Mouse (Mus musculus) stomach, embryonic 16.5 days (tissue): Measurements from ENCODE around the gene Ctsw. TPM values are rescaled to one million over a fixed set of nuclear protein-coding genes. Genes with fewer than 3 reads are reported as not detected.

Experiments used
- ATAC-seq: fragments of 200-750 bp; cut with Nextera tagmentation; 2 replicates; pipeline ENCODE4 v1.8.0; 2017; ENCODE audit warnings: moderate number of reproducible peaks, moderate TSS enrichment; ENCODE audit not compliant: insufficient read depth, low FRiP score
- H3K27ac ChIP-seq: fragments of 300-500 bp; sonication (generic); 2 replicates; pipeline ENCODE4 v1.5.1; 2014; ENCODE audit warnings: low read length
- H3K27me3 ChIP-seq: fragments of 300-500 bp; sonication (generic); 2 replicates; pipeline ENCODE4 v1.6.1; 2014; ENCODE audit warnings: low read length, control low read depth, mixed read lengths; ENCODE audit not compliant: control insufficient read depth, insufficient read depth
- H3K36me3 ChIP-seq: fragments of 300-500 bp; sonication (generic); 2 replicates; pipeline ENCODE4 v1.6.1; 2014; ENCODE audit warnings: low read length; ENCODE audit not compliant: control insufficient read depth, insufficient read depth
- H3K4me1 ChIP-seq: fragments of 300-500 bp; sonication (generic); 2 replicates; pipeline ENCODE4 v1.6.1; 2014; ENCODE audit warnings: low read length, control low read depth, mixed read lengths; ENCODE audit not compliant: control insufficient read depth, insufficient read depth
- H3K4me2 ChIP-seq: fragments of 300-500 bp; sonication (generic); 2 replicates; pipeline ENCODE4 v1.6.1; 2014; ENCODE audit warnings: low read depth, low read length, mixed read lengths
- H3K4me3 ChIP-seq: fragments of 300-500 bp; sonication (generic); replicated peaks from 2 replicates; pipeline ENCODE4 v1.5.1; 2014; ENCODE audit warnings: mild to moderate bottlenecking, low read length
- H3K9ac ChIP-seq: fragments of 300-500 bp; sonication (generic); 2 replicates; pipeline ENCODE4 v1.6.1; 2014; ENCODE audit warnings: low read length
- H3K9me3 ChIP-seq: fragments of 300-500 bp; sonication (generic); replicated peaks from 2 replicates; pipeline ENCODE4 v1.6.1; 2016; ENCODE audit warnings: low read length, control low read depth; ENCODE audit not compliant: control insufficient read depth
- WGBS: fragments of 180-500 bp; shearing (Covaris S2); extraction: QIAGEN DNeasy Blood & Tissue Kit; methylation state at CpG from one replicate; pipeline ENCODE4 v1.1.7; 2014; 5-methylcytosine and 5-hydroxymethylcytosine counted together
- polyA plus RNA-seq: library from polyadenylated mRNA; unstranded; fragments of >200 nt; fragmentation: Nextera tagmentation; extraction: Ambion mirVana; gene quantifications from 2 replicates; pipeline ENCODE4 v1.2.1, GENCODE M21; 2015

Gene Ctsw
- polyA plus RNA-seq, 1 experiment from 2014 or later, result 1.6 TPM

DNA sequence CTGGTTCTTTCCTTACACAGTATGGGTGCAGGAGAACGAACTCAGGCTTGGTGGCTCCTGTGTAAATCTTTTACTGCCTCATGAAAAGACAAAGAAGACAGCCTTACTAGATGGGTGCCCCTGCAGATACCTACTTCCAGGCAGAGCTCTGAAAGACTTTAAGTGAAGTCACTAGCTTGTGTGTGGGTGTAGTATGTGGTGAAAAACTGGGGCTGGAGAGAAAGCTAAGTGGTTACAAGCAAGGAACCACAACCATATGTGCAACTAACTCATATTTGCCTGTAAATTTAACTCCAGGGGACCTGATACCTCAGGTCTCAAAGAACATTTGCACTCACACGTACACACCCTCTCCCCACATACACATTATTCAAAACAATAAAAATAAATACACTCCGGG is 8.4 kb downstream of the Ctsw start:
- H3K4me3 ChIP-seq, result peak overlapping the region; percentile 76
- ATAC-seq, result no peak
- WGBS, result 28% methylated on average over 3 of the region's 3 CpGs
- peak overlapping the region; percentile 90 for H3K4me2 ChIP-seq
- peaks cover 20% of the 10 kb centered on the region for H3K36me3 ChIP-seq
- peak overlapping the region; percentile 82 for H3K9ac ChIP-seq
- peaks cover 41% of the 10 kb centered on the region for H3K4me1 ChIP-seq
- H3K27me3 ChIP-seq, result no peaks in the 10 kb centered on the region
- no peak overlapping the region for H3K27ac ChIP-seq
- no peaks in the 10 kb centered on the region for H3K9me3 ChIP-seq

DNA sequence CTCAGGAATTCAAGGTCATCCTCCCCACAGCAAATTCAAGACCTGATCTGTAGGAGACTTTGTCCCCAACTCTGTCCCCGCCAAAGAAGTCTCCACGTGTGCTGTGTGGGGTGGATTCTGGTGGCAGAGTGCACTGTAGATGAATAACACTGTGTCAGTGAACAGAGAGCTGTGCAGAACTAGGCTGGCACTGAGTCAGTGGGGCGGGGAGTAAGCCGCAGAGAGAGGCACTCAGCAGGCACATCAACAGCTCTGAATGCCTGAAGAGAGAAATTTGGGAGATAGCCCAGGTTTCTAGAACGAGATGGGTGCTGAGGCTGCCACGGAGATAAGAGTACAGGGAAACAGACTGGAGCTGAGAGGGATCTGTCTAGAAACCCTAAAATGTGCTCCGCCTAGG is 9.3 kb downstream of the Ctsw start:
- no peak for ATAC-seq
- peaks cover 40% of the 10 kb centered on the region for H3K4me1 ChIP-seq
- no peaks in the 10 kb centered on the region for H3K27me3 ChIP-seq
- H3K9ac ChIP-seq, result no peak overlapping the region
- H3K4me2 ChIP-seq, result no peak overlapping the region
- H3K4me3 ChIP-seq, result no peak overlapping the region
- H3K9me3 ChIP-seq, result no peaks in the 10 kb centered on the region
- no peak overlapping the region for H3K27ac ChIP-seq
- peaks cover 18% of the 10 kb centered on the region for H3K36me3 ChIP-seq
- 74% methylated on average over 7 of the region's 7 CpGs for WGBS

- Histone ChIP-seq H3K27me3 (no peaks in the 10 kb centered on the region), H3K27ac (peak within 1 kb of the TSS; percentile 91), H3K36me3 (peaks cover 7% of the 10 kb centered on the region), H3K9me3 (no peaks in the 10 kb centered on the region), H3K4me2 (peak within 1 kb of the TSS; percentile 83), H3K4me3 (peak within 1 kb of the TSS; percentile 75), H3K9ac (peak within 1 kb of the TSS; percentile 88), H3K4me1 (peaks cover 37% of the 10 kb centered on the region)
- 11% methylated on average over 14 of the region's 14 CpGs for WGBS
- no peak for ATAC-seq
Observed at GRCm38 (mm10) chr19:5457746-5458442, 10.4 kb downstream of the Ctsw start, which contains the start of gene Ccdc85b. Gene Ccdc85b, minus strand, starts transcription at chr19:5457894.

DNA sequence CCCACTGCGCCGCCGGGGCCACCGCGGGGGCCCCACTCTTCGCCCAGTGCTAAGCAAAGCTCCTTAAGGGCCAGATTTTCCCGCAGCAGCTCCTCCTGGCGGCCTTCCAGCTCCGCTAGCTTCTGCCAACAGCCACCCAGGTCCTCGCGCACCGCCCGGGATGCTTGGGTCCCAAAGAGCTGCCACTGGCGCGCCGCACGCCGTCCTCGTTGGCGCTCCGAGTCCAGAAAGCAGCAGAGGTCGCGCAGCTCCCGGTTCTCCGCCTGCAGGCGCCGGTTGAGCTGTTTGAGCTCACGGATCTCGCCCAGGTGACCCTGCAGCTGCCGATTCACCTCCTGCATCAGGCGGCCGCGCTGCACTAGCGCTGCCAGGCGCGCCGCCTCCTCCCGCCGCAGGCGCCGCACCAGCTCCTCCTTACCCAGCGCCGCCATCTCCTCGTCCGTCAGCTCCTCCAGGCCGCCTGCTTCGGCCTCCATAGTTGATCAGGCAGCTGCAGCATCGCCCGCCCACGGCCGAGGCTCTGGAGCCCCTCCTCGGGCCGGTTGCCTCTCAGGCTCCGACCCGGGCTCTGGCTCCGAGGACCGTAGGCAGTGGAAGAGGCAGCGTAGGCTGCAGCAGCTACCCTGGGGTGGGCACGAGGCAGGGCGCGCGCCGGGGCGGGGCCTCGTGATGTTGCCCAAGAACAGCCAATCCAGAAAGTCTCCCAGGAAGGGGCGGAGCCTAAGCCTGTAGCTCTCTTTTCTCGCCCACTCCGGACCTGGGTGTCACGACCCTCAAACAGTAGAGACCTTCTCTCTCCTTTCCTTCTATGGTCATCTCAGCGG is 11.2 kb downstream of the Ctsw start:
- Histone ChIP-seq H3K4me2 (peak overlapping the region; percentile 83), H3K4me3 (peak overlapping the region; percentile 75), H3K9ac (peak overlapping the region; percentile 88), H3K27me3 (no peaks in the 10 kb centered on the region), H3K4me1 (peaks cover 37% of the 10 kb centered on the region), H3K27ac (peak overlapping the region; percentile 91), H3K36me3 (peaks cover 5% of the 10 kb centered on the region; the same call in 1 of the 2 replicates), H3K9me3 (no peaks in the 10 kb centered on the region)
- peak; percentile 92 for ATAC-seq
- under 1% methylated on average over 70 of the region's 70 CpGs for WGBS

DNA sequence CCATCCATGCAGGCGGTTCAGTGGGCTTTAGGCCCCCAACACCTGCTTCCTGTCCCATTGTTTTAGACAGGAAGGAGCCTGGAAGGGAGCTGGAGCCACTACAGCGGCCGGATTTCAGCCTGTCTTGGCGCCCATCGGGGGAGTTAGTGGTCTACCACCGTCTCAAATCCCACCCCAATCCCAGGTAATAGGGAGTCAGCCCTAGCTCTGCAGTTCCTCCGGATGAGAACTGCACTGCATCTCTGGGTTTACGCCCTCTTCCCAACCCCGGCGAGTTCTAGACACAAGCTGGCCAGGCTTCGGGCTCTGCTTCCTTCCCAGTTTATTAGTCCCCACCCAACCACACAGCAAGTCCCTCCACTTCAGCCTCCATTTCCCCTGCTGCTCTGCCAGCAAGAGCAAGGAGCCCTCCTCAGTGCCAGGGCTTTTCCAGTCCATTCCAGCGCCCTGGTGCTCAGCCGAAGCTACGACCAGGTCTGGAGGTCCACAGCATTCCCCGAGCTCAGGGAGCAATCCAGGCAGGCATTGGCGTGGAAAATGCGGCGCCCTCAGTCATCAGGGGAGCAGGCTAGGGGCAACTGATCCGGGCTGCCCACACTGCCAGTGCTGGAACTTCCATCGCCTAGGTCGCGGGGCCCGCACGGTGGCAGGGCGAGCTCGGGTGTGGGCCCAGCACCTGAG is 11.9 kb downstream of the Ctsw start:
- Histone ChIP-seq H3K27ac (peak overlapping the region; percentile 91), H3K4me1 (peaks cover 35% of the 10 kb centered on the region), H3K27me3 (no peaks in the 10 kb centered on the region), H3K36me3 (no peaks in the 10 kb centered on the region), H3K9me3 (no peaks in the 10 kb centered on the region), H3K9ac (peak overlapping the region; percentile 88), H3K4me3 (peak overlapping the region; percentile 75), H3K4me2 (peak overlapping the region; percentile 83)
- whole genome bisulfite sequencing, result 3% methylated on average over 26 of the region's 26 CpGs
- ATAC-seq, result no peak

DNA sequence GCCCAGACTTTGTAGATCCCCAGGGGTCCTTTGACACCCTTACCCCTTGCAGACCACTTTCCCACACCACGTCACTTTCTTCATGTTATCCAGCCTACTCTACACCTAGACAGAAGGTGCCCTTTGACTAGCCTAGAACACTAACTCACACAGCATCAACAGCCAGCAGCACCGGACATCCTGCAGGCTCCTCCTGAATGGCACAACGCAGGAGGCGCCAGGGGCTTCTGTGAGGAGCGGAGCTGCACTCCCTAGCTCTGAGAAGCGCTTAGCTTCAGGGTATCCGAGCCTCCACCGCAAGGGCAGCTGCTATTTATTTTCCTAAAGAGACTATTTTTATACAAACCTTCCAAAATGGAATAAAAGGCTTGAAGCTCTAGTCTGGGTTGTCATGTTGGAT is 12.7 kb downstream of the Ctsw start:
- Histone ChIP-seq H3K27ac (no peak overlapping the region), H3K9ac (peak overlapping the region; percentile 88), H3K9me3 (no peaks in the 10 kb centered on the region), H3K4me3 (peak overlapping the region; percentile 75), H3K4me2 (peak overlapping the region; percentile 83), H3K36me3 (no peaks in the 10 kb centered on the region), H3K4me1 (peaks cover 30% of the 10 kb centered on the region), H3K27me3 (no peaks in the 10 kb centered on the region)
- 55% methylated on average over 8 of the region's 8 CpGs for WGBS
- ATAC-seq, result no peak

DNA sequence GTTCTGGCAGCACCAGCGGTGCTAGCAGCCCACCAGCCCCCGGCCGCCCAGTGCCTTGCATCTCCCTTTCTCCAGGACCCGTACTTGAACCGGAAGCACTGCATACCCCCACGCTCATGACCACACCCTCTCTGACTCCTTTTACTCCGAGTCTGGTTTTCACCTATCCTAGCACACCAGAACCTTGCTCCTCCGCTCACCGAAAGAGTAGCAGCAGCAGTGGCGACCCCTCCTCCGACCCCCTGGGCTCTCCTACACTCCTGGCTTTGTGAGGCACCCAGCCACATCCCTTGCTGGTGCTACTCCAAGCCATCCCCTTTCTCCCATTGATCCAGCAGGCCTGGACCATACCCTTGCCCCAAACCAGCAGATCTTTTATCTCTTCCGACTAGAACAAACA is 13.3 kb downstream of the Ctsw start:
- H3K4me2 ChIP-seq, result peak overlapping the region; percentile 83
- WGBS, result 75% methylated on average over 12 of the region's 12 CpGs
- no peak overlapping the region for H3K27ac ChIP-seq
- peaks cover 2% of the 10 kb centered on the region for H3K27me3 ChIP-seq
- H3K4me3 ChIP-seq, result peak overlapping the region; percentile 75
- no peaks in the 10 kb centered on the region for H3K36me3 ChIP-seq
- peaks cover 29% of the 10 kb centered on the region for H3K4me1 ChIP-seq
- ATAC-seq, result no peak
- H3K9me3 ChIP-seq, result no peaks in the 10 kb centered on the region
- H3K9ac ChIP-seq, result peak overlapping the region; percentile 88; the same call in 1 of the 2 replicates

DNA sequence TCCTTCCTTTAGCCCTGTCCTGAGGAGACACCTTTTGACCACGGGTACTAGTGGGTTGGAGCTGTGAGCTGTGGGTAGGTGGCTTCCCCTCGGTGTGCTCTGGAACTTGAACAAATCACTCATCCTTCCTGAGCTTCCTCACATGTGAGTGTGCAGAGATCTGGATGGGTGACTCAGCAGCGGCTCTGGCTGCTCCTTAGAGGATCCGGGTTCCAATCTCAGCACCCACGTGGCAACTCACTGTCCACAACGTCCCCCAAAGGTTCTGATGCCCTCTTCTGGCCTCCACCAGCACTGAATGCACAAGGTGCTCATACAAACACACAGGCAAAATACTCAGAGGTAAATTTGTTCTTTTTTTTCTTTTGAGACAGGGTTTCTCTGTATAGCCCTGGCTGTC is 16.5 kb downstream of the Ctsw start:
- Histone ChIP-seq H3K9me3 (no peaks in the 10 kb centered on the region), H3K4me3 (no peak overlapping the region), H3K4me2 (no peak overlapping the region), H3K27me3 (peaks cover 32% of the 10 kb centered on the region), H3K36me3 (no peaks in the 10 kb centered on the region), H3K9ac (no peak overlapping the region), H3K27ac (no peak overlapping the region), H3K4me1 (peaks cover 33% of the 10 kb centered on the region)
- ATAC-seq, result no peak
- 74% methylated on average over 6 of the region's 6 CpGs for WGBS

GRCm38 (mm10) chr19:5449673-5450072 is 18.6 kb downstream of the Ctsw start:
- Histone ChIP-seq H3K4me1 (peaks cover 15% of the 10 kb centered on the region), H3K27ac (no peak overlapping the region), H3K27me3 (peaks cover 36% of the 10 kb centered on the region), H3K4me2 (no peak overlapping the region), H3K4me3 (no peak overlapping the region), H3K36me3 (no peaks in the 10 kb centered on the region), H3K9me3 (no peaks in the 10 kb centered on the region), H3K9ac (no peak overlapping the region)
- WGBS, result 69% methylated on average over 3 of the region's 3 CpGs
- ATAC-seq, result no peak
